Mouse (Mus musculus) bone marrow macrophage, adult 2 months (primary cell): ENCODE data around the gene Ranbp3.

Source experiments
- CTCF ChIP-seq: IDR thresholded peaks from 2 replicates; pipeline ENCODE4 v1.5.1; 2012; ENCODE audit warnings: low read depth, mild to moderate bottlenecking, low read length, moderate library complexity
- POLR2A ChIP-seq: IDR thresholded peaks from 2 replicates; pipeline ENCODE4 v1.6.1; 2012; ENCODE audit warnings: mild to moderate bottlenecking, low read depth, low read length, borderline replicate concordance

- TF ChIP-seq CTCF (no peak), POLR2A (no peak)
Measured at GRCm38 (mm10) chr17:56728117-56728516, 55.0 kb downstream of the Ranbp3 start.
